Mouse (Mus musculus) brain, embryonic 14.5 days (tissue): ENCODE measurements around the gene Als2.

Experiments
- CTCF ChIP-seq: fragments of 200-500 bp; IDR thresholded peaks from 2 replicates; pipeline ENCODE4 v1.5.1; 2012; ENCODE audit warnings: inconsistent platforms, mild to moderate bottlenecking, moderate library complexity, borderline replicate concordance; ENCODE audit not compliant: insufficient read depth, insufficient read length; ENCODE audit errors: extremely low read depth
- POLR2A ChIP-seq: fragments of 200-500 bp; IDR thresholded peaks from 2 replicates; pipeline ENCODE4 v1.6.1; 2012; ENCODE audit warnings: mild to moderate bottlenecking, inconsistent platforms, borderline replicate concordance; ENCODE audit not compliant: poor library complexity, insufficient read depth, insufficient read length, severe bottlenecking; ENCODE audit errors: extremely low read depth

DNA sequence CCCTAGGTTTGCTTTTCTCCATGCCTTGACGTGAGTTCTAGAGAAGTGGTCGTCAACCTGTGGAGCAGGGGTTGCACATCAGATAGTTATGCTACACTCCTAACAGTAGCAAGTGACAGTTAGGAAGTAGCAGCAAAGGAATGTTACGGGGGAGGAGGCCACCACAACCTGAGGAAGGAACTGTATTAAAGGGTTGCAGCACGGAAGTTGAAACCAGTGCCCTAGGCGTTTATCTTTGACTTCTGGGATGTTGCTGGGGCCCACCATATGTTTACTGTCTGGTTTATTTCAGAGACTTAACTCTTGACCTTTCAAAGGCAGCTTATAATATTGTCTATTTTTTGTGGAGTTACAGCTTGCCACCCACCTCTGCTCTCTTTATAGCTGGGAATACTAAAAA, 65.2 kb downstream of the Als2 start:
- TF ChIP-seq CTCF (no peak), POLR2A (no peak)
